Mouse (Mus musculus): ENCODE measurements at regions not wholly inside any gene's neighbourhood (a gene's known extent, or its start where the extent isn't known, plus 50 kb on each side); places are given as distances from the start of the nearest gene placed in this dataset.
"Not testable (repeated sequence)": the region's sequence is repeated elsewhere in the genome, so short reads cannot be mapped to it uniquely, and the experiment has no call there.

GRCm38 (mm10) chr14:19327321-19327720 lies 91.4 kb downstream of the Gm21738 start:
- DNase-seq = no peak

- no peak for DNase-seq
Observed at GRCm38 (mm10) chr14:19311614-19312013, 107.1 kb downstream of the Gm21738 start.

- not testable (repeated sequence) for DNase-seq
Observed at GRCm38 (mm10) chr14:19302859-19303258, 115.9 kb downstream of the Gm21738 start.

- DNase-seq = no peak
Observed at GRCm38 (mm10) chr14:19279096-19279495, 139.6 kb downstream of the Gm21738 start.

- peak; percentile 16 for DNase-seq
Observed at GRCm38 (mm10) chr14:19277777-19278385, 140.8 kb downstream of the Gm21738 start.

All from cerebellum, adult 11 months (tissue).